ENCODE assay signal across 14 mouse cellular contexts in the genomic region with DNA sequence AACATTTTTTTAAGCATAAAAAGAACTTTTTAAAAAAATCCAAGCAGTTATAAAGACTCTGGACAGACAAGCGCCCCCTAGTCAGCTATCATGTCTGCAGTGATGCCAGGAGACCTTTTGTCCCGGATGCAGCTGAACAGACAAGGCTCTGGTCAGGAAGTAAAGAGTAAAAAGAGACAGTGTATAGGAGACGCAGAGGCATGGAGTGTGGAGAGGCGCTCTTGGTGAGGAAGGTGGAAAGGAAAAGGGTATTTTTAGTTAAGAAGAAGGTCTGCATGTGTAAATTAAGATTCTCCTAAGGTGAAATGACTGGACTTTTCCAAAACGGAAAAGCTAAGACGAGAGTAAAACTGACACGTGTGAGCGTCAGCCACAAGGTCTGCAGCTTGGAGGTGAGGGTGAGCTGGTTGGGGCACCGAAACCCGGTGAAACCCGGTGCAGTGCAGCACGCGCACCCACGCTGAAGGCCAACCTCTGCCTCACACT. TPM values are rescaled to one million over a fixed set of nuclear protein-coding genes. Genes with fewer than 3 reads are reported as not detected.
DNase-seq lines count a peak whose midpoint lies in the region; ATAC-seq and TF ChIP-seq lines count a peak whose summit lies in the region.
"Had no signal": no experiment of that assay in that cellular context is flagged by ENCODE, and none has a peak within 500 bp of the region (broad histone marks: within the 10 kb centered on the region; RNA-seq: fewer than 3 reads in every experiment).

No protein-coding gene starts in this region.

- H3K27ac ChIP-seq in embryonic facial prominence, embryonic 13.5 days, result 0 out of 2 replicates have a peak overlapping the region, but pooled peaks have one; percentile 33
- H3K27ac ChIP-seq in embryonic facial prominence, embryonic 10.5 days (replicated peaks), result no peak overlapping the region
- no peak overlapping the region for H3K27ac ChIP-seq in kidney, postnatal 0 days
- no peak overlapping the region for H3K27ac ChIP-seq in kidney, adult 2 months (ENCODE audit: insufficient read depth, low read depth, low read length)
- H3K27ac ChIP-seq in testis, adult 2 months (ENCODE audit: control insufficient read depth, insufficient read depth, low read depth, low read length), result peak overlapping the region; percentile 80
- no peak overlapping the region for H3K27ac ChIP-seq in hindbrain, postnatal 0 days
- H3K27ac ChIP-seq: hindbrain, embryonic 14.5 days; liver, embryonic 13.5 days; macrophage had no signal

- ATAC-seq in embryonic facial prominence, embryonic 13.5 days (ENCODE audit: insufficient number of reproducible peaks, insufficient read depth, low FRiP score, low TSS enrichment, low read depth), result no peak
- ATAC-seq in kidney, postnatal 0 days (replicated peaks; ENCODE audit: low FRiP score, low read depth), result no peak
- no peak for ATAC-seq in hindbrain, postnatal 0 days

- no peak overlapping the region for H3K4me2 ChIP-seq in embryonic facial prominence, embryonic 13.5 days
- no peak overlapping the region for H3K4me2 ChIP-seq in kidney, postnatal 0 days (ENCODE audit: low read length)
- no peak overlapping the region for H3K4me2 ChIP-seq in hindbrain, postnatal 0 days (ENCODE audit: low read depth, low read length)
- H3K4me2 ChIP-seq: hindbrain, embryonic 14.5 days; liver, embryonic 13.5 days had no signal

- H3K9me3 ChIP-seq in embryonic facial prominence, embryonic 13.5 days, result no peaks in the 10 kb centered on the region
- H3K9me3 ChIP-seq in embryonic facial prominence, embryonic 10.5 days, result no peaks in the 10 kb centered on the region
- H3K9me3 ChIP-seq in kidney, postnatal 0 days (replicated peaks; ENCODE audit: low read length), result no peaks in the 10 kb centered on the region
- no peaks in the 10 kb centered on the region for H3K9me3 ChIP-seq in hindbrain, postnatal 0 days (ENCODE audit: low read length)
- H3K9me3 ChIP-seq: liver, embryonic 13.5 days had no signal

- no peak overlapping the region for H3K9ac ChIP-seq in embryonic facial prominence, embryonic 13.5 days
- H3K9ac ChIP-seq in kidney, postnatal 0 days (ENCODE audit: low read depth, low read length), result no peak overlapping the region
- no peak overlapping the region for H3K9ac ChIP-seq in hindbrain, postnatal 0 days (replicated peaks; ENCODE audit: low read length)
- H3K9ac ChIP-seq: hindbrain, embryonic 14.5 days; liver, embryonic 13.5 days had no signal

- H3K4me1 ChIP-seq in embryonic facial prominence, embryonic 13.5 days, result no peaks in the 10 kb centered on the region
- H3K4me1 ChIP-seq in embryonic facial prominence, embryonic 10.5 days, result peaks cover 3% of the 10 kb centered on the region
- no peaks in the 10 kb centered on the region for H3K4me1 ChIP-seq in kidney, postnatal 0 days (replicated peaks; ENCODE audit: insufficient read depth, low read length)
- H3K4me1 ChIP-seq in kidney, adult 2 months (ENCODE audit: control insufficient read depth, insufficient read depth, low read length), result no peaks in the 10 kb centered on the region
- H3K4me1 ChIP-seq in testis, adult 2 months (ENCODE audit: control insufficient read depth, insufficient read depth, low read length), result peaks cover 16% of the 10 kb centered on the region
- H3K4me1 ChIP-seq in hindbrain, postnatal 0 days (ENCODE audit: insufficient read depth, low read length), result no peaks in the 10 kb centered on the region

- peak; percentile 31; the same call in 1 of the 2 replicates for TF ChIP-seq CTCF in kidney, postnatal 0 days (IDR thresholded peaks at IDR 0.05; ENCODE audit: low read depth)
- TF ChIP-seq CTCF in kidney, adult 2 months (conservative IDR thresholded peaks at IDR 0.05; ENCODE audit: insufficient read depth, insufficient read length, low read depth, low read length), result no peak
- no peak for TF ChIP-seq CTCF in testis, adult 2 months (IDR thresholded peaks at IDR 0.05; ENCODE audit: control insufficient read depth, insufficient read depth, insufficient replicate concordance, low read depth, low read length)
- TF ChIP-seq CTCF in hindbrain, postnatal 0 days (IDR thresholded peaks at IDR 0.05; ENCODE audit: low read depth), result no peak

- DNase-seq in embryonic facial prominence, embryonic 10.5 days (ENCODE audit: low spot score), result no peak
- no peak for DNase-seq in kidney, postnatal 0 days (ENCODE audit: low spot score)
- DNase-seq in kidney, adult 2 months, result no peak
- DNase-seq in testis, postnatal 10 days (ENCODE audit: low spot score), result no peak
- peak; percentile 51 to 57 for DNase-seq in thymus, postnatal 36 days
- DNase-seq in hindbrain, postnatal 0 days (ENCODE audit: low spot score), result no peak
- DNase-seq: cerebellum, postnatal 10 days; heart, adult 18-20 months; liver, embryonic 13.5 days had no signal

- no peaks in the 10 kb centered on the region for H3K27me3 ChIP-seq in embryonic facial prominence, embryonic 13.5 days
- no peaks in the 10 kb centered on the region for H3K27me3 ChIP-seq in embryonic facial prominence, embryonic 10.5 days (replicated peaks; ENCODE audit: low read depth, poor library complexity, severe bottlenecking)
- H3K27me3 ChIP-seq in kidney, postnatal 0 days (ENCODE audit: insufficient read depth, low read length), result no peaks in the 10 kb centered on the region
- H3K27me3 ChIP-seq in kidney, adult 2 months (replicated peaks; ENCODE audit: control insufficient read depth, insufficient read depth, low read length), result no peaks in the 10 kb centered on the region
- H3K27me3 ChIP-seq in testis, adult 2 months (ENCODE audit: control insufficient read depth, insufficient read depth, low read length), result no peaks in the 10 kb centered on the region
- H3K27me3 ChIP-seq in hindbrain, postnatal 0 days (ENCODE audit: insufficient read depth, low read length), result no peaks in the 10 kb centered on the region
- H3K27me3 ChIP-seq: liver, embryonic 13.5 days had no signal

- TF ChIP-seq POLR2A in kidney, adult 2 months (IDR thresholded peaks at IDR 0.05; ENCODE audit: low read depth, low read length), result no peak
- no peak for TF ChIP-seq POLR2A in testis, adult 2 months (IDR thresholded peaks at IDR 0.05; ENCODE audit: control insufficient read depth, low read depth, low read length)

- peaks cover 63% of the 10 kb centered on the region for H3K36me3 ChIP-seq in embryonic facial prominence, embryonic 13.5 days
- H3K36me3 ChIP-seq in embryonic facial prominence, embryonic 10.5 days (replicated peaks), result peaks cover 92% of the 10 kb centered on the region
- peaks cover 30% of the 10 kb centered on the region for H3K36me3 ChIP-seq in kidney, postnatal 0 days (ENCODE audit: insufficient read depth, low read length)
- H3K36me3 ChIP-seq in kidney, adult 2 months (ENCODE audit: control insufficient read depth, insufficient read depth, low read length), result no peaks in the 10 kb centered on the region
- H3K36me3 ChIP-seq in testis, adult 2 months (ENCODE audit: control insufficient read depth, insufficient read depth, low read length), result no peaks in the 10 kb centered on the region; the same call in 1 of the 2 replicates
- peaks cover 33% of the 10 kb centered on the region for H3K36me3 ChIP-seq in hindbrain, postnatal 0 days (ENCODE audit: insufficient read depth, low read length)

- H3K4me3 ChIP-seq in embryonic facial prominence, embryonic 13.5 days, result no peak overlapping the region
- H3K4me3 ChIP-seq in embryonic facial prominence, embryonic 10.5 days, result no peak overlapping the region
- H3K4me3 ChIP-seq in kidney, postnatal 0 days (replicated peaks; ENCODE audit: low read depth, low read length), result no peak overlapping the region
- H3K4me3 ChIP-seq in kidney, adult 2 months (ENCODE audit: insufficient read depth, low read depth, low read length), result no peak overlapping the region
- no peak overlapping the region for H3K4me3 ChIP-seq in testis, adult 2 months (ENCODE audit: control insufficient read depth, low read depth, low read length)
- H3K4me3 ChIP-seq in hindbrain, postnatal 0 days (ENCODE audit: low read length), result no peak overlapping the region
- H3K4me3 ChIP-seq: liver, embryonic 13.5 days had no signal

- 86% methylated on average over 14 of the region's 14 CpGs for WGBS in embryonic facial prominence, embryonic 13.5 days
- 84% methylated on average over 14 of the region's 14 CpGs for WGBS in embryonic facial prominence, embryonic 10.5 days
- 81% methylated on average over 14 of the region's 14 CpGs for WGBS in kidney, postnatal 0 days
- WGBS in kidney, adult 2 months, result 72% methylated on average over 14 of the region's 14 CpGs
- WGBS in hindbrain, postnatal 0 days, result 84% methylated on average over 14 of the region's 14 CpGs

RNA-seq across cellular contexts. Expression of gene Gm16181, which starts 6.0 kb away (rescaled TPM):
- not detected in 2 replicates for polyA plus RNA-seq in embryonic facial prominence, embryonic 13.5 days (2015; fragmentation: Nextera tagmentation; extraction: Ambion mirVana)
- 0.33 and 0.40 TPM in 2 replicates for polyA plus RNA-seq in embryonic facial prominence, embryonic 10.5 days (2016; fragmentation: Nextera tagmentation; extraction: Ambion mirVana)
- 0.25 and 0.29 TPM in 2 replicates for polyA plus RNA-seq in kidney, postnatal 0 days (2015; fragmentation: Nextera tagmentation; extraction: Ambion mirVana)
- polyA plus RNA-seq in kidney, adult 2 months (2012; rRNA removed), result not detected in 2 replicates
- not detected in 2 replicates for polyA plus RNA-seq in testis, adult 2 months (2012; rRNA removed)
- total RNA-seq in hindbrain, postnatal 0 days (2014; rRNA removed), result not detected in 2 replicates
- 0.40 TPM in 1 of 2 replicates, not detected in the other for polyA plus RNA-seq in hindbrain, postnatal 0 days (2015; fragmentation: Nextera tagmentation; extraction: Ambion mirVana)
- total RNA-seq: heart, adult 18-20 months; left cerebral cortex, postnatal 25 days had no signal
- polyA plus RNA-seq: hindbrain, embryonic 14.5 days; macrophage had no signal

RNA-seq across cellular contexts. Expression of gene Atp6v1g2, which starts 6.9 kb away (rescaled TPM):
- polyA plus RNA-seq in embryonic facial prominence, embryonic 13.5 days (2015; fragmentation: Nextera tagmentation; extraction: Ambion mirVana), result 3.9 and 4.1 TPM in 2 replicates
- 5.2 and 5.6 TPM in 2 replicates for polyA plus RNA-seq in embryonic facial prominence, embryonic 10.5 days (2016; fragmentation: Nextera tagmentation; extraction: Ambion mirVana)
- 6.6 and 6.7 TPM in 2 replicates for polyA plus RNA-seq in kidney, postnatal 0 days (2015; fragmentation: Nextera tagmentation; extraction: Ambion mirVana)
- 6.6 and 6.7 TPM in 2 replicates for polyA plus RNA-seq in kidney, adult 2 months (2012; rRNA removed)
- 10.4 and 11.7 TPM in 2 replicates for polyA plus RNA-seq in testis, adult 2 months (2012; rRNA removed)
- total RNA-seq in hindbrain, postnatal 0 days (2014; rRNA removed), result 91.0 and 114 TPM in 2 replicates
- polyA plus RNA-seq in hindbrain, postnatal 0 days (2015; fragmentation: Nextera tagmentation; extraction: Ambion mirVana), result 180 and 183 TPM in 2 replicates

RNA-seq across cellular contexts. Expression of gene Nfkbil1, which starts 9.0 kb away (rescaled TPM):
- 10.4 and 12.0 TPM in 2 replicates for polyA plus RNA-seq in embryonic facial prominence, embryonic 13.5 days (2015; fragmentation: Nextera tagmentation; extraction: Ambion mirVana)
- 9.3 and 9.6 TPM in 2 replicates for polyA plus RNA-seq in embryonic facial prominence, embryonic 10.5 days (2016; fragmentation: Nextera tagmentation; extraction: Ambion mirVana)
- polyA plus RNA-seq in kidney, postnatal 0 days (2015; fragmentation: Nextera tagmentation; extraction: Ambion mirVana), result 11.7 and 14.5 TPM in 2 replicates
- 11.5 and 11.7 TPM in 2 replicates for polyA plus RNA-seq in kidney, adult 2 months (2012; rRNA removed)
- 27.9 and 30.2 TPM in 2 replicates for polyA plus RNA-seq in testis, adult 2 months (2012; rRNA removed)
- total RNA-seq in hindbrain, postnatal 0 days (2014; rRNA removed), result 15.5 and 15.9 TPM in 2 replicates
- polyA plus RNA-seq in hindbrain, postnatal 0 days (2015; fragmentation: Nextera tagmentation; extraction: Ambion mirVana), result 11.4 and 12.9 TPM in 2 replicates

RNA-seq across cellular contexts. Expression of gene Ddx39b, which starts 14.9 kb away (rescaled TPM):
- polyA plus RNA-seq in embryonic facial prominence, embryonic 13.5 days (2015; fragmentation: Nextera tagmentation; extraction: Ambion mirVana), result 498 and 543 TPM in 2 replicates
- 726 and 735 TPM in 2 replicates for polyA plus RNA-seq in embryonic facial prominence, embryonic 10.5 days (2016; fragmentation: Nextera tagmentation; extraction: Ambion mirVana)
- polyA plus RNA-seq in kidney, postnatal 0 days (2015; fragmentation: Nextera tagmentation; extraction: Ambion mirVana), result 303 and 329 TPM in 2 replicates
- polyA plus RNA-seq in kidney, adult 2 months (2012; rRNA removed), result 203 and 206 TPM in 2 replicates
- polyA plus RNA-seq in testis, adult 2 months (2012; rRNA removed), result 125 and 129 TPM in 2 replicates
- 259 and 266 TPM in 2 replicates for total RNA-seq in hindbrain, postnatal 0 days (2014; rRNA removed)
- polyA plus RNA-seq in hindbrain, postnatal 0 days (2015; fragmentation: Nextera tagmentation; extraction: Ambion mirVana), result 326 and 341 TPM in 2 replicates

RNA-seq across cellular contexts. Expression of gene Lta, which starts 21.5 kb away (rescaled TPM):
- polyA plus RNA-seq in embryonic facial prominence, embryonic 13.5 days (2015; fragmentation: Nextera tagmentation; extraction: Ambion mirVana), result 0.24 TPM in 1 of 2 replicates, not detected in the other
- not detected in 2 replicates for polyA plus RNA-seq in embryonic facial prominence, embryonic 10.5 days (2016; fragmentation: Nextera tagmentation; extraction: Ambion mirVana)
- polyA plus RNA-seq in kidney, postnatal 0 days (2015; fragmentation: Nextera tagmentation; extraction: Ambion mirVana), result 0.15 TPM in 1 of 2 replicates, not detected in the other
- polyA plus RNA-seq in kidney, adult 2 months (2012; rRNA removed), result 0.08 and 1.1 TPM in 2 replicates
- 0.07 TPM in 1 of 2 replicates, not detected in the other for polyA plus RNA-seq in testis, adult 2 months (2012; rRNA removed)
- 0.47 TPM in 1 of 2 replicates, not detected in the other for total RNA-seq in hindbrain, postnatal 0 days (2014; rRNA removed)
- polyA plus RNA-seq in hindbrain, postnatal 0 days (2015; fragmentation: Nextera tagmentation; extraction: Ambion mirVana), result 0.85 and 1.3 TPM in 2 replicates
- polyA plus RNA-seq: macrophage had no signal

Comparison
In these comparisons a context has a peak if more than half of its experiments do, and no peak if none do; other contexts are left out.
1. H3K27ac ChIP-seq: peak in embryonic facial prominence, embryonic 13.5 days (single experiment) and testis, adult 2 months (single experiment); none in embryonic facial prominence, embryonic 10.5 days (single experiment), kidney, postnatal 0 days (single experiment), kidney, adult 2 months (single experiment) and hindbrain, postnatal 0 days (single experiment).
2. DNase-seq: peak in thymus, postnatal 36 days (2 of 2); none in embryonic facial prominence, embryonic 10.5 days (single experiment), kidney, postnatal 0 days (single experiment), kidney, adult 2 months (single experiment), testis, postnatal 10 days (single experiment) and hindbrain, postnatal 0 days (single experiment).
3. RNA of gene Atp6v1g2, which starts 6.9 kb away (polyA plus RNA-seq): 180 to 183 TPM in hindbrain, postnatal 0 days; 10.4 to 11.7 TPM in testis, adult 2 months, 6.6 to 6.7 TPM in kidney, adult 2 months, 6.6 to 6.7 TPM in kidney, postnatal 0 days, 5.2 to 5.6 TPM in embryonic facial prominence, embryonic 10.5 days and 3.9 to 4.1 TPM in embryonic facial prominence, embryonic 13.5 days; every median in the first group is over 10 times any median in the second.